Mouse (Mus musculus): ENCODE data around the gene 3110009E18Rik.

3110009E18Rik gene

DNA sequence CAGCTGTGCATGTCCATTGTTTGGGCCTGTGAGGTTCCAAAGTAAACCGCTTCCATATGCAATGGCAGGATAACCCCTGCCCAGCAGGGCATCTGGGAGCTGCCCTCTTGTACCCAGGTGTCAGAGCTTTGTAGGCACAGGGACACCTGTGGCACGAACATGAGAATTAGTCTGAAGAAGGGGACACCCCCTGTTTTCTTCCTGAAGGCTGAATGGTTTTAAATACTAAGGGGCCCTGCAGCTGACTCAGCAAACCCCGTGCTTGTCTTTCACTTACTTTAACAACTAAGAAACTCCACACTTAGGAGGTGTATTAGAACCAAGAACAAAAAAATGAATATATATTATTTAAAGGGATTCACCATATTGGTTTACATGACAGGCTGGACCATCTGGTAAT lies 77.2 kb downstream of the 3110009E18Rik start:
- no peak for DNase-seq

DNA sequence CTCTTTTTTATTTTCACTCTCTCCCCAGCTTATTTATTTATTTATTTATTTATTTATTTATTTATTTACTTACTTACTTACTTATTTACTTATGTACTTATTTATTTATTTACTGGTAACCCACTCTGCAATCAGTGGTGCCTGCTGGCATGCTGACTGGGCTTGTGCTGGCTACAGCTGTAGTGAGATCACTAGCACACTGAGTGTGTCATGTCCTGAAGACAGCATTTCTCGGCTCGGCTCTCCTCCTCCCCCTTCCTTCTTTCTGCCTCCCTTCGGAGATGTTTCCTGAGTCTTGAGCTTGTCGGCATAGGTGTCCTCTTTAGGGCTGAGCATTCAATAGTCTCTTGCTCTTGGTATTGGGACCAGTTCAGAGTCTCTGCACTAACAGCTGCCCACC lies 78.0 kb downstream of the 3110009E18Rik start:
- no peak for DNase-seq

DNA sequence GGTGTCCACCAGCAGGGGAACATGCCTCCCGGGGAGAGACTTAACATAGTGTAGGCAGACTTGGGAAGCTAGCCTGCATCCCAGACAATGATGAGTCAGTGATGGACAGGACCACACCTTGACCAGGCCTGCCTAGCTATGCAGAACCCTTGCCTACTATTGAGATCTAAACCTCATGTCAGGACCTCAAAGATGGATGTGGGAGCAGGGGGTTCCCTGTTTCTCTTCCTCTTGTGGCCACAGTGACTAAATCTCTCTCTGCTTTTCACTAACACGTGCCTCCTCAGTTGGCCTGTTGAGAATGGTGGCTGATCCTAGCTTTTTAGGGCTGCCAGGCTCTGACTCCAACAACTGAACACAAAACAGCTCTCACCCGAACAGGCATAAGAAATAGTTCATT lies 81.6 kb downstream of the 3110009E18Rik start:
- DNase-seq, result no peak

DNA sequence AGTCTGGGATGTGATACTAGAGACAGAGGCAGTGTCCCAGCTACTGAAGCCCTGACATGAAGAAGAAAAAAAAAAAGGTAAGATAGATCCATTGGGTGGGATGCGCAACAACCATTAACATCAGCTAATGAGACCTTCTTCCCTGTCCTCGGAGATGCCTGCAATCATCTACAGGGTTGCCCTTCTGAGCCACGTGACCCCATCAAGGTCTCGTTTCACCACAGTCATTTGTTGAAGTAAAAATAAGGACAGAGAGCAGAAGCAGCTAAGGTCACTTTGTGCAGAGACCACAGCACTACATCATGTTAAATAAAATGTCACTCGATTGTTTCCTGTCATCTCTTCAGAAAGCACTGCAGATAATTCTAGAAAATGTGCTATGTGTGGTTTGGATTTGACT lies 82.8 kb downstream of the 3110009E18Rik start:
- no peak for DNase-seq

DNA sequence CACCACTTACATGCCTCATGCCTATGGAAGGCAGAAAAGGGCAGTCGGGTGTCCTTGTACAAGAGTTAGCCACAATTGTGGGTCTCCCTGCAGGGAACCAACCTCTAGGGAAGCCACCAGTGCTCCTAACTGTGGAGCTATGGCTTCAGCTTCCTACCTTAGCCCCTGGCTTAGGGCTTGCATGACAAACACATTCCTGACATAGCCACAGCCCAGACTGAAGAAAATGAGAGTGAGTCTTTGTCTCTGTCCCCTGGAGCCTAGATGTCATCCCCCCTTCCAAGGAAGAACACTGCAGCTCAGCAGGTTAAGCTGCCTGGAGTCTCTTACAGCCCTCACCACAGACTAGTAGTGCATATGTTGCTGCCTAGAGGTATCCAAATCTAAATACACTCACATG lies 83.8 kb downstream of the 3110009E18Rik start:
- DNase-seq, result no peak

DNA sequence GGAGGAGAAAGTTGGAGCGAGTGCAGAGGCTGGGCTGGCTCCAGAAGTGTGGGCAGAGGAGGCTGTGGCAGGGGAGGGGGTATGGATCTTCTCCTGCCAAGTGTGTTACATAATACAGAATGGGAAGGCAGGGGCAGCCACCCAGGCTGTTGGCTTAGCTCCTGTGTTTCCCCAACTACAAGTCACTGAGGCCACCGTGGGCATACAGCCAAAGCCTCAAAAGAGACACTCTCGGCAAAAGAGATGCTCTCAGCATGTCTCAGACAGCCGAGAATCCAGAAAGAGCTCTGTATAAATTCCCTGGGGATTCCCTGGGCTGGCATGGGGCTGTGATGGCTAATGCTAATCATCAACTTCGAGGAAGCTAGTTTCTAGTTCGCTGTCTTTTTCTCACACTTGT lies 86.6 kb downstream of the 3110009E18Rik start:
- no peak for DNase-seq

DNA sequence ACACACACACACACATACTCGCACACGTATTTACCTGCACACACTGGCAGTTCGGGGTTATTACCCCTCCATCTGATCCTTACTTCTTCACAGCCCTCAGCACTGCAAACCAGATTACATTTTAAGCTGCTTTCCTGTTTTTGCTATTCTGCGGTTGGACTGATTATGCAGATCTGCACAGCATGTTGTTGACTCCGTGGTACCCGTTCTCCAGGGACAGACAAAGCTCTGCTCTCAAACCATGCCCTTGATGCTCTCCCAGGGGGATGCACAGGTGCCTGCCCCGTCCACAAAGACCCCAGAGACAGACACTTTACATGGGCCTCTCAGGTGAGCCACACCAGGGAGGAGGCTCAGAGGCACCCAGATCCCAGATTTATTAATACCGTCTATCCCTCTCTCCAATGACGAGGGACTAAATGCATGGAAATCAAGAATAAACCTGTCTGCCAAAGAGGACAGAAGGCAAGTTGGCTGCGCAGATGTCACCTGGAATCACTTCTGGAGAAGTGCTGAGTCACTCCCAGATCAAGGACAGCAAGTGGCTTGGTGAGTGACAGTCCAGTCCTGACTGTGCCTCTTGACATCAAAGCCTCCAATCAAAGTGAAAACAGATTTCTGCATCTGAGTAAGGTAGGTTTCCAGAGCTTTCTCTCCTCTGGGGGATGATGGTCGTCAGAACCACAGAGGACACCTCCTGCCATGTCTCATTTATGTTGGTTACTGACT lies 87.7 kb downstream of the 3110009E18Rik start:
- DNase-seq, result no peak

DNA sequence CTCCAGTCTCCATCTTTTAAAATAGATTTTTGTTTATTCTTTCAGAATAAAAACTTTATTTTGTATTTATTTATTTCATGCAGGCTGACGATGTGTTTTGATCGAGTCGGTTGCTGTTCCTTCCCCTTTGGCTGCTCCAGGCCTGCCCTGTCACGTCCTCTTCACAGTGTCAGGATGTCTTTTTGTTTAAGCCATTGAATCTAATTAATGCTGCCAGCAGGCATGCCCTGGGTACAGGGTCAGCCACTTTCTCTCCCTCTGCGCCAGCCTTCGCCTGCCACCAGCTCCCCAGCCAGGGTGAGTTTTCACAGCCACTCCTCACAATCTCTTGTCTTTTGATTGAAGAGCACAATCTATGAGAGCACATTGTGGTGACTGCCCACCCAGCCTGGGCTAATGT lies 99.9 kb downstream of the 3110009E18Rik start:
- DNase-seq, result no peak

DNA sequence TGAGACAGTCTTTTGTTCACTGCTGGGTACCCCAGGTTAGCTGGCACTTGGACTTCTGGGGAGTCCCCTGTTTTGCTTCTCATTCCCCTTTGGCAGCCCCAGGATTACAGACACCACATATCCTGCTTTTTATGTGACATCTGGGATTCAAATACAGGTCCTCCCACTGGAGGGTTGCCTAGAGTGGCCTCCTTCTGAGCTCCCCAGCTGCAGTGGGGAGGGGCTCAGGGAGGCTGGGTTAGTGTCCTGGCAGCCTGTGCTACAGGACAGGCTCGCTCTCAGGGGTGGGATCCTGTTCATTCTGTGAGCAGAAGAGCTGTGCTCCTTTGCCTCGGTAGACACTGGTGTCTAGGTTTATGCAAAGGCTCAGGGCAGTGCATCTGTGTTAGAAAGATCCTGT lies 100.3 kb downstream of the 3110009E18Rik start:
- no peak for DNase-seq

DNA sequence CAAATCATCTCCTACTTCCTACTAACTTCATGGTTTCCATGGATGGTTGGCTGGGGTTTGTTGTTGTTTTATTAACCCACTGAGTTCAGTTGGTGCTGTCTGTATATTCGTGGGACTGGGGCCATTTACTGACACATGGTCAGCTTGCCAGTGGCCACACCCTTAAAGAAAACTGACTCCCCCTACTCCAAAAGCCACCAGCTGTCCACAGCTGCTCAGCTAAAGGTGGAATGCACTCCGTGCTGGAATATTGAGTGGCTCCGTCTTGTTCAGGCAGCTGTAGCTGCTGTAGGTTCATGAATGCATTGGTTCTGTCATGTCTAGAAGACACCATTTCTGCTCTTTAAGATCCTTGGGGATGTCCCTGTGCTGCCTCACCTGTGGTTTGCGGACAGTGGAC lies 102.6 kb downstream of the 3110009E18Rik start:
- no peak for DNase-seq

DNA sequence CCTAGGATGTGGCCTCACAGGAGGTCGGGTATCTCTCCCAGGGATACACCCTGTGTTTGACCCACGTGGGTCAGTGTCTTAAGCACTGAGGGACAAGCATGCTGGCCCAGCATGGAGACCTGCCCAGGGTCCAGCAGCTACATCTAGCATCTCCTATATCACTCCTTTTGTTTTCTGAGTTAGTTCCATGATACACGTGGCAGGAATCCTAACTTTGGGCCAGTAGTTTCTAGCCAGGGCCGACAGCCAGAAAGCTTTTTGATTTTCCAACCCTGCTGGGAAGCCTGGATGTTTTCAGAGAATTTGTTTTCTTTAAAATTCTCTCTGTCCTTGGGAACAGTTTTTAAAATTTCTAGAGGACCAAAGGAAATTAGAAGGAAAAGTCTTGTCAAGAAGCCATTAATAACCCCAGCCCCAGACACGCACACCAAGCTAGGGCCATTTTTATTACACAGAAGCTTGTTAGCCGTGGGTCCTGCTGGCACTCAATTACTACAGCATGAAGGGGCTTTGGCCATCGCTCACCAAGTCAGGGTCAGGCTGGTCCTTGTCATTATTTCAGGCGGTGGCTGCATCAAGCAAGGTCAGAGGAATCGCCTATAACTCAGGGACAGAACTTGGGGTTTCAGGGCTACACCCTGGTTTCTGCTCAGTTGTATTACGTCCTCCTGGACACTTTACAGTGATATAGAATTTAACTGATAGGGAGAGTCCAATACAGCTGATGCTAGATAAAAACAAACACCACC lies 108.9 kb downstream of the 3110009E18Rik start:
- no peak for DNase-seq

DNA sequence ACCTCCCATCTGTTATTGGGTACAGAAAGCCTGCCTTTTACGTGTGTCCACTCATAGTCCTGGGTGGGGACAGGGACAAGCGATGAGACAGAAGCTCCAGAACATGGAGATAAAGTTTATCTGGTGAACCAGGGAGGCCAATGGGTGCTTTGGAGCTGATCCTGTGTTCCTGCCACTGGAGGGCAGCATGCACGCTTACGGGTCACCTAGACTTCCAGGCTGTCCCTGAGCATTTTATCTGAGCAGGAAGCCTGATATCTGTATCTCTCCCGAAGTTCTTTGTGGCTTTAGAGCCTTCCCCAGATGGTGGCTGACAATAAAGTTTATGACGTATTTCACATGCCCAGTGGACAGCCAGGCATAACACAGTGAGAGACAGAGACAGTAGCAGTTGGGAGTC lies 110.3 kb downstream of the 3110009E18Rik start:
- peak in 1 of 2 experiments; percentile 37 for DNase-seq

DNA sequence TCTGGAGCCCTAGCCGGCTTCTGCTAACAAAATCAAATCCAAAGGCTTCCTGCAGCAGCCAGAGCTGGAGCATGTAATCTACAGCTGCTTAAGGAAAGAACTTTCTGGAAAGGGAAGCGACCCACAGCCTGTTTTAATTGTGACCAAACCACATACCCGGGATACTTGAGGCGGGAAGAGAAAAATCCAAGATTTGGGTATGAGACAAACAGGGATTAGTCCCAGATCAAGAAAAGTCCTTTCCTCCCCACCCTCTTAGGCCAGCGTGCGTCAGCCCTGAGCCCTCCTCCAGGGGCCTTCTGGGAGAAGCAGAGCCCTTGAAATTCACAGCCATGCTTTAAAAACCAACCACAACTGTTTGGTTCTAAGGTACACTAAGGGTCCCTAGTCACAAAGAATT lies 111.2 kb downstream of the 3110009E18Rik start:
- DNase-seq, result no peak

DNA sequence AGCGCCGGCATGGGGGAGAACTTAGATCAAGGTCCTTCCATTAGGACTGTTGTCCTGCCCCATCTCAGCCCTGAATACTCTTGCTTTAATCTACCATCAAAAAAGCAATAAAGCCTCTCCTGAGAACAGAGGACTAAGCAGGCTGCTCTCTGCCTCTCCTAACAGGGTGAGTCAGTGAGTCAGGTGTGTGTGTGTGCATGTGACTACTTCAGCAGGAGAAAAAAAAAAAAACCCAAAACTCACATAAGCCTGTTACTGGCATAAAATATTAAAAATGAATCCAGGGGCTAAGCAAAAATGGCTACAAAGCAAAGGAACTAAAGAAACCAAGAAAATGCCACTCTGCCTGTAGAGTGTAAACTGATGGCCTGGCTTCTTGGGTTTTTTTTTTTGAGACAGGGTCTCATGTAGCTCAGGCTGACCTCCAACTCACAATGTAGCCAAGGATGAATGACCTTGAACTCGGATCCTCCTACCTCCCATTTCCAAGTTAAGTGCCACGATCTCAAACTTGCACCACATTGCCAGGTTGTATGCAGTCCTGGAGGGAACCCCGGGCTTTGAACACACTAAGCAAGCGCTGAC lies 114.7 kb downstream of the 3110009E18Rik start:
- DNase-seq, result no peak

DNA sequence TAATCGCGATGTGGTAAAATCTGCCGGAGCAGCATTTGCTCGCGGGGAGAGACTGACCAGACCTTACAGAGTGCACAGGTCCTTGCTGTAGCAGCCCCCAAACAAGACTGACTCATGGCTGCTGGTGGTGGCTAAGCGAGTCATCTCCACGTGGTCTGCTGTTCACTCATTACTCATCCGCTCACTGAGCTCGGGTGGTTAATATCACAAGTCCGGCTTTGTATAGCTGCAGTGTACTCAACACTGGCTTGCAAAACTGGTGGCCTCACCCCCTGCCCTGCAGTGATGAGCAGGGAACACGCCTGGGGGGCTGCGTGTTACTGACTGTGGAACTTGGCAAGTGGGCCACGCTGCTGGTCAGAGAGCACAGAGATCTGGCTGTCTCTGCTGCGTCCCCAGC lies 115.4 kb downstream of the 3110009E18Rik start:
- no peak for DNase-seq

DNA sequence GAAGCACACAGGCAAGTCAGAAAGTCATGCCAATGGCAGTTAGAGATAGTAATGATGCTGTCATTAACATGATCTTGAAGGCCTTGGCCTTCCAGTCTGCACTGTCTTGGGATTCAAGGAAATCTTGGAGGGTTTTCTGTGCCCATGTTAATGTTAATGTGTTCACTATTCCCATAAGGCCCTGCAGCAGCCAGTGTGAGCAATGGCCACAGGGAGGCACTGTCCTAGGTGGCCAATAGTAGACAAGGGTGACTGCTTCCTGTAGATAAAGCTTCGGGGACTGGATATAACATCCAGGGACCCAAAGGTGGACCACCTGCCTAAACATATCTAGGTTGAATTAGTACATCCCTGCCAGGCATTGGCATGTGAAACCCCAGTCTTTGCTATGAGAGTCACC lies 116.1 kb downstream of the 3110009E18Rik start:
- no peak for DNase-seq
